Mouse (Mus musculus): ENCODE measurements around the gene Pde4b. TPM values are rescaled to one million over a fixed set of nuclear protein-coding genes. Genes with fewer than 3 reads are reported as not detected.

The Pde4b gene
- polyA plus RNA-seq, 1 experiment, result 6.7 TPM

- Histone ChIP-seq H3K27me3 (ENCODE audit: control insufficient read depth, insufficient read depth, insufficient read length) (no peaks in the 10 kb centered on the region), H3ac (ENCODE audit: control insufficient read depth, insufficient read length) (no peak overlapping the region), H3K79me2 (ENCODE audit: control insufficient read depth, insufficient read depth) (no peaks in the 10 kb centered on the region), H3K4me2 (ENCODE audit: low read depth) (no peak overlapping the region), H3K4me3 (no peak overlapping the region), H3K36me3 (ENCODE audit: control insufficient read depth, insufficient read depth) (no peaks in the 10 kb centered on the region)
- TF ChIP-seq MAX (IDR thresholded peaks at IDR 0.05; ENCODE audit: low read depth), result no peak
Observed at GRCm38 (mm10) chr4:102564286-102564685, 476.9 kb downstream of the Pde4b start.

GRCm38 (mm10) chr4:102566421-102566820, 479.1 kb downstream of the Pde4b start:
- Histone ChIP-seq H3K4me2 (ENCODE audit: low read depth) (no peak overlapping the region), H3K27me3 (ENCODE audit: control insufficient read depth, insufficient read depth, insufficient read length) (no peaks in the 10 kb centered on the region), H3K4me3 (no peak overlapping the region), H3ac (ENCODE audit: control insufficient read depth, insufficient read length) (no peak overlapping the region), H3K36me3 (ENCODE audit: control insufficient read depth, insufficient read depth) (no peaks in the 10 kb centered on the region), H3K79me2 (ENCODE audit: control insufficient read depth, insufficient read depth) (peaks cover 1% of the 10 kb centered on the region)
- TF ChIP-seq MAX (IDR thresholded peaks at IDR 0.05; ENCODE audit: low read depth) (no peak), TCF12 (IDR thresholded peaks at IDR 0.05; ENCODE audit: insufficient read depth, poor library complexity, severe bottlenecking) (no peak), CEBPB (IDR thresholded peaks at IDR 0.05; ENCODE audit: insufficient read depth, poor library complexity, severe bottlenecking) (no peak), TCF3 (IDR thresholded peaks at IDR 0.05; ENCODE audit: insufficient read length, low read depth) (no peak), POLR2AphosphoS2 (IDR thresholded peaks at IDR 0.05; ENCODE audit: insufficient read length, low read depth) (no peak), MYOG (IDR thresholded peaks at IDR 0.05; ENCODE audit: control insufficient read depth in 1 of 3, insufficient read depth in 1 of 3, insufficient read length in 2 of 3, low read depth in 2 of 3) (no peak), USF1 (IDR thresholded peaks at IDR 0.05; ENCODE audit: low read depth) (no peak), SRF (IDR thresholded peaks at IDR 0.05; ENCODE audit: control insufficient read depth, insufficient read length, low read depth) (no peak), REST (IDR thresholded peaks at IDR 0.05; ENCODE audit: insufficient read depth, insufficient read length) (no peak), E2F4 (IDR thresholded peaks at IDR 0.05; ENCODE audit: insufficient read depth) (no peak), MYOD1 (IDR thresholded peaks at IDR 0.05; ENCODE audit: control insufficient read depth in 1 of 3, insufficient read length in 2 of 3, low read depth in 2 of 3) (no peak)

- H3K79me2 ChIP-seq (ENCODE audit: control insufficient read depth, insufficient read depth), result peaks cover 8% of the 10 kb centered on the region
- H3ac ChIP-seq (ENCODE audit: control insufficient read depth, insufficient read length), result no peak overlapping the region
- H3K4me3 ChIP-seq, result no peak overlapping the region
- TF ChIP-seq MYOD1 (IDR thresholded peaks at IDR 0.05; ENCODE audit: control insufficient read depth in 1 of 3, insufficient read length in 2 of 3, low read depth in 2 of 3) (no peak), CEBPB (IDR thresholded peaks at IDR 0.05; ENCODE audit: insufficient read depth, poor library complexity, severe bottlenecking) (no peak), REST (IDR thresholded peaks at IDR 0.05; ENCODE audit: insufficient read depth, insufficient read length) (no peak), E2F4 (IDR thresholded peaks at IDR 0.05; ENCODE audit: insufficient read depth) (no peak)
- no peaks in the 10 kb centered on the region for H3K27me3 ChIP-seq (ENCODE audit: control insufficient read depth, insufficient read depth, insufficient read length)
- no peaks in the 10 kb centered on the region for H3K36me3 ChIP-seq (ENCODE audit: control insufficient read depth, insufficient read depth)
- no peak overlapping the region for H3K4me2 ChIP-seq (ENCODE audit: low read depth)
Observed at GRCm38 (mm10) chr4:102567111-102567510, 479.8 kb downstream of the Pde4b start.

GRCm38 (mm10) chr4:102567676-102568254, 480.4 kb downstream of the Pde4b start:
- Histone ChIP-seq H3K79me2 (ENCODE audit: control insufficient read depth, insufficient read depth) (peaks cover 12% of the 10 kb centered on the region), H3ac (ENCODE audit: control insufficient read depth, insufficient read length) (no peak overlapping the region), H3K4me2 (ENCODE audit: low read depth) (no peak overlapping the region), H3K36me3 (ENCODE audit: control insufficient read depth, insufficient read depth) (no peaks in the 10 kb centered on the region), H3K27me3 (ENCODE audit: control insufficient read depth, insufficient read depth, insufficient read length) (no peaks in the 10 kb centered on the region), H3K4me3 (no peak overlapping the region)
- TF ChIP-seq USF1 (IDR thresholded peaks at IDR 0.05; ENCODE audit: low read depth), result no peak
- no peak for TF ChIP-seq MYOD1 (IDR thresholded peaks at IDR 0.05; ENCODE audit: control insufficient read depth in 1 of 3, insufficient read length in 2 of 3, low read depth in 2 of 3)
- no peak for TF ChIP-seq TCF12 (IDR thresholded peaks at IDR 0.05; ENCODE audit: insufficient read depth, poor library complexity, severe bottlenecking)
- TF ChIP-seq REST (IDR thresholded peaks at IDR 0.05; ENCODE audit: insufficient read depth, insufficient read length), result no peak
- TF ChIP-seq TCF3 (IDR thresholded peaks at IDR 0.05; ENCODE audit: insufficient read length, low read depth), result no peak
- TF ChIP-seq POLR2A (IDR thresholded peaks at IDR 0.05; ENCODE audit: insufficient read length, low read depth), result no peak
- no peak for TF ChIP-seq MYOG (IDR thresholded peaks at IDR 0.05; ENCODE audit: control insufficient read depth in 1 of 3, insufficient read depth in 1 of 3, insufficient read length in 2 of 3, low read depth in 2 of 3)
- TF ChIP-seq MAX (IDR thresholded peaks at IDR 0.05; ENCODE audit: low read depth), result no peak
- TF ChIP-seq POLR2AphosphoS2 (IDR thresholded peaks at IDR 0.05; ENCODE audit: insufficient read length, low read depth), result no peak
- TF ChIP-seq SRF (IDR thresholded peaks at IDR 0.05; ENCODE audit: control insufficient read depth, insufficient read length, low read depth), result no peak
- no peak for TF ChIP-seq CEBPB (IDR thresholded peaks at IDR 0.05; ENCODE audit: insufficient read depth, poor library complexity, severe bottlenecking)
- no peak for TF ChIP-seq E2F4 (IDR thresholded peaks at IDR 0.05; ENCODE audit: insufficient read depth)

- TF ChIP-seq USF1 (IDR thresholded peaks at IDR 0.05; ENCODE audit: low read depth), result no peak
- TF ChIP-seq TCF12 (IDR thresholded peaks at IDR 0.05; ENCODE audit: insufficient read depth, poor library complexity, severe bottlenecking), result no peak
- no peak for TF ChIP-seq CEBPB (IDR thresholded peaks at IDR 0.05; ENCODE audit: insufficient read depth, poor library complexity, severe bottlenecking)
- no peak for TF ChIP-seq E2F4 (IDR thresholded peaks at IDR 0.05; ENCODE audit: insufficient read depth)
- no peak for TF ChIP-seq POLR2A (IDR thresholded peaks at IDR 0.05; ENCODE audit: insufficient read length, low read depth)
- TF ChIP-seq POLR2AphosphoS2 (IDR thresholded peaks at IDR 0.05; ENCODE audit: insufficient read length, low read depth), result no peak
- TF ChIP-seq MYOG (IDR thresholded peaks at IDR 0.05; ENCODE audit: control insufficient read depth in 1 of 3, insufficient read depth in 1 of 3, insufficient read length in 2 of 3, low read depth in 2 of 3), result no peak
- TF ChIP-seq TCF3 (IDR thresholded peaks at IDR 0.05; ENCODE audit: insufficient read length, low read depth), result no peak
- no peak for TF ChIP-seq REST (IDR thresholded peaks at IDR 0.05; ENCODE audit: insufficient read depth, insufficient read length)
- TF ChIP-seq MYOD1 (IDR thresholded peaks at IDR 0.05; ENCODE audit: control insufficient read depth in 1 of 3, insufficient read length in 2 of 3, low read depth in 2 of 3), result no peak
- no peak for TF ChIP-seq MAX (IDR thresholded peaks at IDR 0.05; ENCODE audit: low read depth)
- no peak for TF ChIP-seq SRF (IDR thresholded peaks at IDR 0.05; ENCODE audit: control insufficient read depth, insufficient read length, low read depth)
- no peak overlapping the region for H3ac ChIP-seq (ENCODE audit: control insufficient read depth, insufficient read length)
- no peaks in the 10 kb centered on the region for H3K27me3 ChIP-seq (ENCODE audit: control insufficient read depth, insufficient read depth, insufficient read length)
- H3K79me2 ChIP-seq (ENCODE audit: control insufficient read depth, insufficient read depth), result peaks cover 12% of the 10 kb centered on the region
- H3K4me2 ChIP-seq (ENCODE audit: low read depth), result peak overlapping the region; percentile 78
- no peaks in the 10 kb centered on the region for H3K36me3 ChIP-seq (ENCODE audit: control insufficient read depth, insufficient read depth)
- no peak overlapping the region for H3K4me3 ChIP-seq
Observed at GRCm38 (mm10) chr4:102568591-102568990, 481.2 kb downstream of the Pde4b start.

Measured in myocyte (in vitro differentiated cells).